Mouse (Mus musculus): ENCODE data around the gene Dcakd. TPM values are rescaled to one million over a fixed set of nuclear protein-coding genes. Genes with fewer than 3 reads are reported as not detected.
"Not testable (repeated sequence)": the region's sequence is repeated elsewhere in the genome, so short reads cannot be mapped to it uniquely, and the experiment has no call there.

Dcakd gene
- polyA plus RNA-seq, 1 experiment from 2014 or later: 201 TPM

DNA sequence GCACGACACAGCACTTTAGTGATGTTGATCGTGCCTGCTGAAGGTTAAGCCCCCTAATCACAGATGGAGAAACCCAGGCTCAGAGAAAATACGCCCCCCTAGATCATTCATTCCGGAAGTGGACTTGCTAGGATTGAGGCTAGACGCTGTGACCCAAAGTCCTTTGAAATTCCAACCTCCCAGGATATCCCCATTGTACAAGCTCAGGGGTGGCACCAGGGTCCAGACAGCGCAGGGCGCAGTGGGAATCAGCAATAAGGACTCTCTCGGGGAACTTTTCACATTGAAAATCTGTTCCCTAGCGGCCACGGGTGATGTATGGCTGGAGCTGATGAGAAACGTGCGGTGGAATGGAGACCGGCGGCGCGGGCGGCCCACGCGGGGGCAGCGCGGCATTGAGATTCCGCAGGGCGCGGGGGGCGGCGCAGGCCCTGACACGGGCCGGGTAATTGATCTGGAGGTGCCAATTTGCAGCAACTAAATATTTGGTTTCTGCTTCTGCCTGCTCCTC lies 38.4 kb downstream of the Dcakd start:
- WGBS: 5% methylated on average over 28 of the region's 28 CpGs
- no peak for ATAC-seq (ENCODE audit: low FRiP score, low read depth)
- H3K9me3 ChIP-seq: no peaks in the 10 kb centered on the region
- H3K9ac ChIP-seq: peak overlapping the region; percentile 69
- peaks cover 46% of the 10 kb centered on the region for H3K27me3 ChIP-seq
- peak overlapping the region; percentile 80 for H3K4me2 ChIP-seq (replicated peaks)
- H3K27ac ChIP-seq: no peak overlapping the region
- peak overlapping the region; percentile 47 for H3K4me3 ChIP-seq
- H3K4me1 ChIP-seq: peaks cover 19% of the 10 kb centered on the region
- peaks cover 12% of the 10 kb centered on the region for H3K36me3 ChIP-seq

DNA sequence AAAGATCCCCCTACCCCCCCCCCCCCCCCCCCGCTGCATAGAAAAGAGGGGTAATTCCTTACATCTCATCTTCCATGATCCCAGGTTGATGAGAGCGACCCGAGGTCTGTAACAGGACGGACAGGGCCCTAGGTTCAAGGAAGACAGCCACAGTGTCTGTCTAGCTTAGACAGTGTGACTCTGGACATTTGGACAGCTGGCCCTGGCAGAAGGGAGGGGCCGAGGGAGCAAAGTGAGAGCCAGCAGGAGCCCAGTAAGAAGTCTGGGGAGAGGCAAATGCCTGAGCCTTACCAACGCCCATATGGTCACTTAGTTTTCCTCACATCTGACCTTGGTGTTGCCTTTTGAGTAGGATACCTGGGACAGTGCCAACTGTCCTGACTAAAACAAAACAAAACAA lies 43.0 kb downstream of the Dcakd start:
- no peaks in the 10 kb centered on the region for H3K9me3 ChIP-seq
- H3K4me3 ChIP-seq: no peak overlapping the region
- H3K36me3 ChIP-seq: no peaks in the 10 kb centered on the region
- H3K4me1 ChIP-seq: peaks cover 7% of the 10 kb centered on the region
- WGBS: 53% methylated on average over 5 of the region's 6 CpGs
- peaks cover 22% of the 10 kb centered on the region for H3K27me3 ChIP-seq
- ATAC-seq (ENCODE audit: low FRiP score, low read depth): no peak
- H3K4me2 ChIP-seq (replicated peaks): no peak overlapping the region
- no peak overlapping the region for H3K27ac ChIP-seq
- no peak overlapping the region for H3K9ac ChIP-seq

DNA sequence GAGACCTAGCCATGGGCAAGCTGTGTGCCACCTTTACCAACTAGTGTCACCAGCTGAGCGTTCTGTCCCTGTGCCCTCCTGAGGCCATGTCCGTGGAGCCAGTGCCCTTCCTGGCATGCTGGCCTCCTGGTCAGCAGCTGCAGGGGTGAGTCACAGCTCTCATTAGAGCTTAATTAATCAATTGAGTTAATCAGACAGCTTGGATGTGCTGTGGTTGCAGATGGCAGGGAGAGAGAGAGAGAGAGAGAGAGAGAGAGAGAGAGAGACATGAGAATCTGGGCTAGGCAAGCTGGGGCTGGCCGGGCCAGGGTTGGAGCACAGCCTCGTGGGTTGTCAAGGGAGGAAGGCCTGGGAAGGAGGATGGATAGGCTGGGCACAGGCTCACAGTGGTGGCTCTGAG lies 43.5 kb downstream of the Dcakd start:
- Histone ChIP-seq H3K4me1 (peaks cover 1% of the 10 kb centered on the region), H3K27ac (no peak overlapping the region), H3K9ac (no peak overlapping the region), H3K4me3 (no peak overlapping the region), H3K9me3 (no peaks in the 10 kb centered on the region), H3K36me3 (no peaks in the 10 kb centered on the region), H3K4me2 (replicated peaks) (no peak overlapping the region), H3K27me3 (peaks cover 16% of the 10 kb centered on the region)
- ATAC-seq (ENCODE audit: low FRiP score, low read depth): no peak
- 50% methylated on average over 4 of the region's 4 CpGs for WGBS

DNA sequence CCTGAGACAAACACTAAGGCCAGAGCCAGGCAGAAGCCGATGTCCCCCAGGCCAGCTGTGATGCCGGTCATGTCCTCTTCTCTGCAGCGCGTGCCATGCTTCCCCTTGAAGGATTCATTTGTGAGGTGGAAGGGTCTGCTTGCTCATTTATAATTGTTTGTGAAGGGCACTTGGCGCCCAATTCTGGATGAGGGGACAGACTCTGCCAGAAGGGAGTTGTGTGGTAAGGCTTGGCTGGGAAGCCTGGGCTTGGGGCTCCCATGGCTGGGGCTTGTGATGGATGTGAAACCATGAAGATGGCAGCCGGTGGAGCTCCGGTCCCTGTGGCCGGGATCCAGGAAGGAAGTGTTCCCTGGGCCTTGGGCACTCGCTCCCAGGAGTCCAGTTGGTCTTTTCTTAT lies 44.0 kb downstream of the Dcakd start:
- Histone ChIP-seq H3K36me3 (no peaks in the 10 kb centered on the region), H3K27me3 (peaks cover 11% of the 10 kb centered on the region), H3K4me3 (no peak overlapping the region), H3K27ac (no peak overlapping the region), H3K9ac (no peak overlapping the region), H3K4me1 (no peaks in the 10 kb centered on the region), H3K4me2 (replicated peaks) (no peak overlapping the region), H3K9me3 (no peaks in the 10 kb centered on the region)
- 89% methylated on average over 9 of the region's 9 CpGs for WGBS
- no peak for ATAC-seq (ENCODE audit: low FRiP score, low read depth)

DNA sequence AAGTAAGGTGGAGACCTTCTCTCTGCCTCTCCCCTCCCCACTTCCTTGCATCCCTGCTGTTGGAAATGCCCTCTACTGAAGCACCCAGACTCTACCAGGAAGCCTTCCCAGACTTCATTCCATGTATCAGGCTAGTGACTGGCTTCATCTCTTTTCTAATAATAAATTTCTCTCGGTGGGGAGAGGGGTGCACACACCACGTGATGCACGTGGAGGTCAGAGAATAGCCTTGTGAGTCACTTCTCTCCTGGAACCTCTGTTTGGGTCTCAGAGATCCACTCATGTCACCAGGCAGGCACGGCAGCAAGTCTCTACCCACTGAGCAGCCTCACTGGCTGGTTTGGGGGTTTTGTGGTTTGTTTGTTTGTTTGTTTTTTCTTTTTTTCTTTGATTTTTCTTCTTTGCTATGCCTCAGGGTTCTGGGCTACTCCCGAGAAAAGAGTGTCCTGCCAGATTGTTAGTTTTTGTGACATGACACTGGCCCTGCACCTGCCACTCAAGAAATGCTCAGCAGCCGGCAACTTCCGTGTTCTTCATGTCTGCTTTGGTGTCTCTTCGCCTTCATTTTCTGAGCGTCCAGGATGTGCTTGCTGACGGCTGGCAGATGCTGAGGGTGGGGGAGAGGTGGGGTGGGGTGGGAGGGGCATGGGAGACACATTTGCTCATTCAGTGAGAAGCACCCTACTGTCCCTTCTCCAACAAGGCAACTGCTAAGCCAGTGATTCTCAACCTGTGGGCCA lies 46.8 kb downstream of the Dcakd start:
- 65% methylated on average over 10 of the region's 10 CpGs for WGBS
- ATAC-seq (ENCODE audit: low FRiP score, low read depth): no peak
- no peak overlapping the region for H3K27ac ChIP-seq

DNA sequence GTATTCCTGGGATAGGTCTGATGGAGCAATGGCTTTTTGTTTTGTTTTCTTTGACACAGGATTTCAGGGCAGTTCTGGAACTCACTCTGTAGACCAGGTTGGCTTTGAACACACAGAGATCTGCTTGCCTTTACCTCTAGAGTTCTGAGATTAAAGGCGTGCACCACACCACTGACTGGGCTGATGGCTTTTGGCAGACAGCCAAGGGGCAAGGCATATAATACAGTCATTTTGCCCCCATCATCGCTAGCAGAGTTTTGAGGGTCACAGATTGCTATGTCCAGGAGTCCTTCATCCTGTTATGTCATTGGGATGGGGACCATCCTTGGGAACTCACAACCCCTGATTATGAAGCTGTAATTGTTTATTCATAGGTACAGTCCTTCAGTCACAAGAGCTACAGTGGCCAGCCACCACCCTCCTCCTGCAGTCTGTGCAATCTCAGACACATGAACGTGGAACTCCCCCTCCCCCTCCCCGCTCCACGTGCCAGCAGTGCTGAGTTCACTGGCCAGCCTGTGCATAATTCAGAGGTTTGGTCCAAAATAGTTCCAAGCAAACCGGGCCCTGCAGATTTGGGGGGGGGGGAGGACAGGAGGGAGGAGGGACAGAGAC lies 50.0 kb downstream of the Dcakd start:
- peaks cover 7% of the 10 kb centered on the region; the same call in 1 of the 2 replicates for H3K27me3 ChIP-seq
- no peak for ATAC-seq (ENCODE audit: low FRiP score, low read depth)
- no peaks in the 10 kb centered on the region for H3K4me1 ChIP-seq
- no peaks in the 10 kb centered on the region for H3K36me3 ChIP-seq
- WGBS: 40% methylated on average over 6 of the region's 6 CpGs
- no peak overlapping the region for H3K9ac ChIP-seq
- no peak overlapping the region for H3K4me3 ChIP-seq
- no peak overlapping the region for H3K4me2 ChIP-seq (replicated peaks)
- no peaks in the 10 kb centered on the region for H3K9me3 ChIP-seq
- H3K27ac ChIP-seq: no peak overlapping the region

More for the DNA sequence above, 46.8 kb downstream of the Dcakd start:
- no peak overlapping the region for H3K4me2 ChIP-seq (replicated peaks)
- no peak overlapping the region for H3K9ac ChIP-seq
- H3K4me1 ChIP-seq: no peaks in the 10 kb centered on the region
- H3K27me3 ChIP-seq: no peaks in the 10 kb centered on the region
- H3K36me3 ChIP-seq: no peaks in the 10 kb centered on the region
- no peaks in the 10 kb centered on the region for H3K9me3 ChIP-seq
- no peak overlapping the region for H3K4me3 ChIP-seq

DNA sequence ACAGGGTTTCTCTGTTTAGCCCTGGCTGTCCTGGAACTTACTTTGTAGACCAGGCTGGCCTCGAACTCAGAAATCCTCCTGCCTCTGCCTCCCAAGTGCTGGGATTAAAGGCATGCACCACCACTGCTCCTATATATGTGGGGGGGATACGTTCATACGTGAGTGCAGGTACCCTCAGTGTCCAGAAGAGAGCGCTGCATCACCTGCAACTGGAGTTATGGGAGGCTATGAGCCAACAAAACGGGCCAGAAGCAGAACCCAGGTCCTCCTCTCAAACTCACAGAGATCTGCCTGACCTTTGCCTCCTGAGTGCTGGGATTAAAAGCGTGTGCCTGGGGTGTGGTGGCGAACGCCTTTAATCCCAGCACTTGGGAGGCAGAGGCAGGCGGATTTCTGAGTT lies 52.2 kb downstream of the Dcakd start:
- 82% methylated on average over 9 of the region's 9 CpGs for WGBS
- ATAC-seq (ENCODE audit: low FRiP score, low read depth): not testable (repeated sequence)

DNA sequence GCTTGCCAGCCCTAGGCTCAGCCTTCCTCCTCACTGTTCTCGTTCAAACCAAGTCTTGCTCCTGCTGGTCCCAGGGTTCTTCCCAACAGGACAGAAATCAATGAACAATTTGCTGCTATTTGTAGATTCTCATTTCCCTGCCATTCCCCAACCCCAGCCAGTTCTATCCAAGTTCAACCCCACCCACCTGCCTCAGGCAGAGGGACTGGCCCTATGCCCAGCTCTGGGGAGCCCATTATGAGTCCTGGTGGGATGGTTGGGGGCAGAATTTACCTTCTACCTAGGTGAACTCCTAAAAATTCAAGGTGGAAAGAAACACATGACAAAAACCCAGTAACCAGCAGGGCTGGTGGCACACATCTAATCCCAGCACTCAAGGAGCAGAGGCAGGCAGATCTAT lies 55.8 kb downstream of the Dcakd start:
- H3K4me2 ChIP-seq (replicated peaks): no peak overlapping the region
- H3K9ac ChIP-seq: no peak overlapping the region
- 53% methylated on average over 1 of the region's 1 CpGs for WGBS
- peaks cover 23% of the 10 kb centered on the region for H3K27me3 ChIP-seq
- no peak for ATAC-seq (ENCODE audit: low FRiP score, low read depth)
- H3K4me3 ChIP-seq: no peak overlapping the region
- H3K9me3 ChIP-seq: no peaks in the 10 kb centered on the region
- no peaks in the 10 kb centered on the region for H3K36me3 ChIP-seq
- no peak overlapping the region for H3K27ac ChIP-seq
- peaks cover 13% of the 10 kb centered on the region; the same call in 1 of the 2 replicates for H3K4me1 ChIP-seq

More for the DNA sequence above, 52.2 kb downstream of the Dcakd start:
- H3K9ac ChIP-seq; H3K36me3 ChIP-seq; H3K9me3 ChIP-seq; H3K4me2 ChIP-seq (replicated peaks); H3K27ac ChIP-seq; H3K4me3 ChIP-seq: not testable (repeated sequence)
- Histone ChIP-seq H3K27me3 (peaks cover 14% of the 10 kb centered on the region), H3K4me1 (peaks cover 13% of the 10 kb centered on the region; the same call in 1 of the 2 replicates)

DNA sequence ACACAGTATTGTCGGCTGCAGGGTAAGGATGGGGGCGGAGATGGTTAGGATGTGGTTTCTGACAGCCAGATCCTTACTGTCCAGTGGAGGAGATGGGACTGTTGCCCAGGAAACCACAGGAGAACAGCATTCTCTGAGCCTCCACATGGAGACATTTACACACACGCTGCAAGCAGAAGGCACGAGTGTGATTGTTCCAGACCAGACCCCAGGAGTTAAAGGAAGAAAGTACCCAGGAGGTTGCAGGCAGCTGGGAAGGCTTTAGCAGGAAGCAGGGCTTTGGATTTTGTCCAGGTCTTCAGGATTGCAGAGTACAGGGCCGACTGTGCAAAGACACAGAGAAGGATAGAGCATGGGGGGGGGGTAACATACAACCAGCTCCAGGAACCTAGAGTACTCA lies 56.5 kb downstream of the Dcakd start:
- WGBS: 36% methylated on average over 5 of the region's 5 CpGs
- H3K27ac ChIP-seq: no peak overlapping the region; the same call in 1 of the 2 replicates
- no peaks in the 10 kb centered on the region for H3K9me3 ChIP-seq
- ATAC-seq (ENCODE audit: low FRiP score, low read depth): 0 out of 2 replicates have a peak, but pooled peaks have one; percentile 32
- peaks cover 13% of the 10 kb centered on the region; the same call in 1 of the 2 replicates for H3K4me1 ChIP-seq
- peaks cover 24% of the 10 kb centered on the region for H3K27me3 ChIP-seq
- H3K4me2 ChIP-seq (replicated peaks): no peak overlapping the region
- H3K36me3 ChIP-seq: no peaks in the 10 kb centered on the region
- H3K9ac ChIP-seq: no peak overlapping the region
- no peak overlapping the region for H3K4me3 ChIP-seq

DNA sequence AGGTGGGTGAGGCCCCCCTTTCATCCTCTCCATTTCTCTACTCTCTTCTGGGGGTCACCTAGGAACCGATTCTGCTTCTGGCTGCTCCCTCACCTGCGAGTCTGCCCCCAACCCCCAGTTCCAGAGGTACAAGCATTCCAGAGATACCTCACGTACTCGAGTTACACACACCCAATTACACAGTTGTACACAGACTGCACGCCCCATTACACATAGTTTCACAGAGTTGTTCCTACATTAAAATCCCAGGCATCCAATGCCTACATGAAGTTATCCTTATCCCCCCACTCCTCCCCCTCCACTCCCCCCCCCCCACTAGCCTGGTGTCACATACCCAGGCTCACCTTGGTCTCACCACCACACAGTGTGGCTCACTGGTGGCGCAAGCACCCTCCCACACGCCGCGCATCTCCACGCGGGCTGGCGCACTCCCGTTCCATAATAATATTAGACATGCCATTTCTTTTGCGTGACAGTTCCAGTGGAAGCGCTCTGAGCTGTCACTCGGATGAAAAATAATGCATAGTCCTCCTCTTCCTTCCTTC lies 63.5 kb downstream of the Dcakd start:
- Histone ChIP-seq H3K9me3 (no peaks in the 10 kb centered on the region), H3K9ac (no peak overlapping the region), H3K27me3 (peaks cover 6% of the 10 kb centered on the region; the same call in 1 of the 2 replicates), H3K4me2 (replicated peaks) (no peak overlapping the region), H3K36me3 (no peaks in the 10 kb centered on the region), H3K4me1 (peaks cover 23% of the 10 kb centered on the region), H3K4me3 (no peak overlapping the region), H3K27ac (no peak overlapping the region)
- 0 out of 2 replicates have a peak, but pooled peaks have one; percentile 30 for ATAC-seq (ENCODE audit: low FRiP score, low read depth)
- 61% methylated on average over 16 of the region's 16 CpGs for WGBS

DNA sequence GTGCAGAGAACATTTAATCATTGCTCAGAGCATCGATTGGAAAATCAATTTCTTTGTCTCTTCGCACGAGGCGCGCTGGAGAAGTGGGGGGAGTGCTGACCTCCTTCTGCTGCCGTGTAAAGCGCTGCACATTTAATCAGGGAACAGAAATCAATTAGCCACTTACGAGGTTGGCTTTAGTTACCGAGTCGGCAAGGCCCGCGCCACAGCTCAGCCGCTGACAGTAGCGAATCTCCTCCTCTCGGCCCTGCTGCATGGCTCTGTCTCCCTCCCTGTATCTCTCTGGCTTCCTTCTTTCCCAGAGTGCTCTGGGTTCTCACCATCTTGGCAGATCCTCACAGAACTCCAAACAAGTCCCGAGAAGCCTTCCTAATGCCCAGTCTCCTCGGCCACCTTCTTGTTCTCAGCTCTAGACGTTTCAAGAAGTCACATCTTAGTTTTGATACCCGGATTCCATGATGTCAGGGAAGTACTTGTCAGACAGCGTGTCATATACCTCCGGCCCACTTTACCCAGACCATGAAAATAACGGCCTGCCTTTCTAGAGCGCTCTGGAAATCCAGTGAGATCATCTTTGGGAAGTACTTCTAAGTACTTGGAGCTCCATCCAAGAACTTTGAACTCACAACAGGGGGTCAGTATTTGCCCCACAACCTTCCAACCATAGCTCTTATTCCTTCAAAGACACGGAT lies 64.1 kb downstream of the Dcakd start:
- ATAC-seq (ENCODE audit: low FRiP score, low read depth): no peak
- Histone ChIP-seq H3K27ac (peak overlapping the region; percentile 39; the same call in 1 of the 2 replicates), H3K36me3 (no peaks in the 10 kb centered on the region), H3K4me1 (peaks cover 23% of the 10 kb centered on the region), H3K9ac (peak overlapping the region; percentile 51; the same call in 1 of the 2 replicates), H3K4me2 (replicated peaks) (peak overlapping the region; percentile 55), H3K4me3 (peak overlapping the region; percentile 16; the same call in 1 of the 2 replicates), H3K9me3 (no peaks in the 10 kb centered on the region), H3K27me3 (peaks cover 4% of the 10 kb centered on the region; the same call in 1 of the 2 replicates)
- 21% methylated on average over 24 of the region's 24 CpGs for WGBS
